Mouse (Mus musculus): ENCODE measurements around the gene Fgfr2. TPM values are rescaled to one million over a fixed set of nuclear protein-coding genes. Genes with fewer than 3 reads are reported as not detected.

The Fgfr2 gene
- polyA plus RNA-seq, 1 experiment from 2014 or later = 47.9 TPM

GRCm38 (mm10) chr7:130977794-130978521 lies 2145.2 kb downstream of the Fgfr2 start:
- no peaks in the 10 kb centered on the region for H3K9me3 ChIP-seq (replicated peaks)
- H3K4me1 ChIP-seq = peaks cover 40% of the 10 kb centered on the region
- H3K27me3 ChIP-seq = no peaks in the 10 kb centered on the region
- 30% methylated on average over 5 of the region's 5 CpGs for WGBS
- no peak overlapping the region for H3K4me3 ChIP-seq
- H3K36me3 ChIP-seq (ENCODE audit: poor library complexity, severe bottlenecking) = no peaks in the 10 kb centered on the region
- H3K27ac ChIP-seq = peak overlapping the region; percentile 57; the same call in 1 of the 2 replicates
- no peak overlapping the region for H3K9ac ChIP-seq
- ATAC-seq = peak; percentile 86
- no peak overlapping the region for H3K4me2 ChIP-seq

- peak overlapping the region; percentile 22; the same call in 1 of the 2 replicates for H3K27ac ChIP-seq
- no peak overlapping the region for H3K9ac ChIP-seq
- no peak overlapping the region for H3K4me2 ChIP-seq
- no peak overlapping the region for H3K4me3 ChIP-seq
- ATAC-seq = peak; percentile 57
- whole genome bisulfite sequencing = 54% methylated on average over 13 of the region's 13 CpGs
- H3K27me3 ChIP-seq = no peaks in the 10 kb centered on the region
- no peaks in the 10 kb centered on the region for H3K36me3 ChIP-seq (ENCODE audit: poor library complexity, severe bottlenecking)
- H3K9me3 ChIP-seq (replicated peaks) = no peaks in the 10 kb centered on the region
- peaks cover 33% of the 10 kb centered on the region for H3K4me1 ChIP-seq
Measured at GRCm38 (mm10) chr7:130976305-130976935, 2146.7 kb downstream of the Fgfr2 start.

GRCm38 (mm10) chr7:130972767-130973166 lies 2150.4 kb downstream of the Fgfr2 start:
- Histone ChIP-seq H3K27me3 (no peaks in the 10 kb centered on the region), H3K36me3 (ENCODE audit: poor library complexity, severe bottlenecking) (no peaks in the 10 kb centered on the region), H3K9me3 (replicated peaks) (no peaks in the 10 kb centered on the region), H3K4me2 (no peak overlapping the region), H3K27ac (no peak overlapping the region), H3K4me1 (peaks cover 16% of the 10 kb centered on the region), H3K9ac (no peak overlapping the region), H3K4me3 (no peak overlapping the region)
- 92% methylated on average over 9 of the region's 9 CpGs for WGBS
- no peak for ATAC-seq

GRCm38 (mm10) chr7:130969507-130969906 lies 2153.6 kb downstream of the Fgfr2 start:
- Histone ChIP-seq H3K27me3 (no peaks in the 10 kb centered on the region), H3K36me3 (ENCODE audit: poor library complexity, severe bottlenecking) (no peaks in the 10 kb centered on the region), H3K4me1 (peaks cover 12% of the 10 kb centered on the region), H3K27ac (no peak overlapping the region), H3K9ac (no peak overlapping the region), H3K4me3 (no peak overlapping the region), H3K9me3 (replicated peaks) (no peaks in the 10 kb centered on the region), H3K4me2 (no peak overlapping the region)
- WGBS = 75% methylated on average over 3 of the region's 3 CpGs
- no peak for ATAC-seq

- Histone ChIP-seq H3K9ac (no peak overlapping the region), H3K4me2 (no peak overlapping the region), H3K36me3 (ENCODE audit: poor library complexity, severe bottlenecking) (no peaks in the 10 kb centered on the region), H3K27me3 (no peaks in the 10 kb centered on the region), H3K4me1 (peaks cover 12% of the 10 kb centered on the region), H3K27ac (no peak overlapping the region), H3K9me3 (replicated peaks) (no peaks in the 10 kb centered on the region), H3K4me3 (no peak overlapping the region)
- WGBS = 84% methylated on average over 5 of the region's 5 CpGs
- ATAC-seq = no peak
Measured at GRCm38 (mm10) chr7:130969076-130969475, 2154.1 kb downstream of the Fgfr2 start.

GRCm38 (mm10) chr7:130968537-130968936 lies 2154.6 kb downstream of the Fgfr2 start:
- no peak for ATAC-seq
- Histone ChIP-seq H3K4me3 (no peak overlapping the region), H3K27me3 (no peaks in the 10 kb centered on the region), H3K27ac (no peak overlapping the region), H3K36me3 (ENCODE audit: poor library complexity, severe bottlenecking) (no peaks in the 10 kb centered on the region), H3K9me3 (replicated peaks) (no peaks in the 10 kb centered on the region), H3K4me2 (no peak overlapping the region), H3K9ac (no peak overlapping the region), H3K4me1 (peaks cover 12% of the 10 kb centered on the region)
- WGBS = 74% methylated on average over 7 of the region's 7 CpGs

GRCm38 (mm10) chr7:130967901-130968300 lies 2155.2 kb downstream of the Fgfr2 start:
- Histone ChIP-seq H3K4me2 (no peak overlapping the region), H3K27me3 (no peaks in the 10 kb centered on the region), H3K4me3 (no peak overlapping the region), H3K9me3 (replicated peaks) (no peaks in the 10 kb centered on the region), H3K9ac (no peak overlapping the region), H3K4me1 (peaks cover 12% of the 10 kb centered on the region), H3K27ac (no peak overlapping the region), H3K36me3 (ENCODE audit: poor library complexity, severe bottlenecking) (no peaks in the 10 kb centered on the region)
- no peak for ATAC-seq
- WGBS = 84% methylated on average over 6 of the region's 6 CpGs

GRCm38 (mm10) chr7:130966876-130967275 lies 2156.3 kb downstream of the Fgfr2 start:
- WGBS = 88% methylated on average over 6 of the region's 6 CpGs
- no peak overlapping the region for H3K27ac ChIP-seq
- no peak overlapping the region for H3K9ac ChIP-seq
- no peaks in the 10 kb centered on the region for H3K27me3 ChIP-seq
- no peaks in the 10 kb centered on the region for H3K36me3 ChIP-seq (ENCODE audit: poor library complexity, severe bottlenecking)
- no peak overlapping the region for H3K4me2 ChIP-seq
- peaks cover 12% of the 10 kb centered on the region for H3K4me1 ChIP-seq
- no peaks in the 10 kb centered on the region for H3K9me3 ChIP-seq (replicated peaks)
- ATAC-seq = no peak
- H3K4me3 ChIP-seq = no peak overlapping the region

- Histone ChIP-seq H3K27me3 (no peaks in the 10 kb centered on the region), H3K9ac (no peak overlapping the region), H3K4me3 (no peak overlapping the region), H3K4me1 (peaks cover 12% of the 10 kb centered on the region), H3K36me3 (ENCODE audit: poor library complexity, severe bottlenecking) (no peaks in the 10 kb centered on the region), H3K27ac (no peak overlapping the region), H3K4me2 (no peak overlapping the region), H3K9me3 (replicated peaks) (no peaks in the 10 kb centered on the region)
- ATAC-seq = no peak
- 79% methylated on average over 5 of the region's 5 CpGs for WGBS
Measured at GRCm38 (mm10) chr7:130966451-130966850, 2156.7 kb downstream of the Fgfr2 start.

GRCm38 (mm10) chr7:130965909-130966365 lies 2157.2 kb downstream of the Fgfr2 start:
- ATAC-seq = peak; percentile 59
- Histone ChIP-seq H3K4me2 (no peak overlapping the region), H3K9ac (no peak overlapping the region), H3K4me1 (peaks cover 12% of the 10 kb centered on the region), H3K27ac (peak overlapping the region; percentile 57; the same call in 1 of the 2 replicates), H3K27me3 (no peaks in the 10 kb centered on the region), H3K36me3 (ENCODE audit: poor library complexity, severe bottlenecking) (no peaks in the 10 kb centered on the region), H3K9me3 (replicated peaks) (no peaks in the 10 kb centered on the region), H3K4me3 (no peak overlapping the region)
- WGBS = 39% methylated on average over 4 of the region's 4 CpGs

GRCm38 (mm10) chr7:130965396-130965795 lies 2157.8 kb downstream of the Fgfr2 start:
- Histone ChIP-seq H3K9me3 (replicated peaks) (no peaks in the 10 kb centered on the region), H3K27ac (peak overlapping the region; percentile 57; the same call in 1 of the 2 replicates), H3K4me2 (no peak overlapping the region), H3K4me1 (peaks cover 12% of the 10 kb centered on the region), H3K36me3 (ENCODE audit: poor library complexity, severe bottlenecking) (no peaks in the 10 kb centered on the region), H3K9ac (no peak overlapping the region), H3K27me3 (no peaks in the 10 kb centered on the region), H3K4me3 (no peak overlapping the region)
- ATAC-seq = no peak
- 93% methylated on average over 4 of the region's 4 CpGs for WGBS

- no peaks in the 10 kb centered on the region for H3K27me3 ChIP-seq
- peaks cover 12% of the 10 kb centered on the region for H3K4me1 ChIP-seq
- WGBS = 71% methylated on average over 5 of the region's 5 CpGs
- no peaks in the 10 kb centered on the region for H3K9me3 ChIP-seq (replicated peaks)
- H3K27ac ChIP-seq = no peak overlapping the region
- no peaks in the 10 kb centered on the region for H3K36me3 ChIP-seq (ENCODE audit: poor library complexity, severe bottlenecking)
- no peak for ATAC-seq
- no peak overlapping the region for H3K4me3 ChIP-seq
- H3K9ac ChIP-seq = no peak overlapping the region
- H3K4me2 ChIP-seq = no peak overlapping the region
Measured at GRCm38 (mm10) chr7:130964686-130965085, 2158.5 kb downstream of the Fgfr2 start.

Data from forebrain, embryonic 13.5 days (tissue).